Mouse (Mus musculus) kidney, adult 18-20 months (tissue): ENCODE data around the gene Smurf2.

Source experiments
- DNase-seq: peaks from one replicate; pipeline ENCODE4 v3.0.0; 2021

Gene Smurf2

DNA sequence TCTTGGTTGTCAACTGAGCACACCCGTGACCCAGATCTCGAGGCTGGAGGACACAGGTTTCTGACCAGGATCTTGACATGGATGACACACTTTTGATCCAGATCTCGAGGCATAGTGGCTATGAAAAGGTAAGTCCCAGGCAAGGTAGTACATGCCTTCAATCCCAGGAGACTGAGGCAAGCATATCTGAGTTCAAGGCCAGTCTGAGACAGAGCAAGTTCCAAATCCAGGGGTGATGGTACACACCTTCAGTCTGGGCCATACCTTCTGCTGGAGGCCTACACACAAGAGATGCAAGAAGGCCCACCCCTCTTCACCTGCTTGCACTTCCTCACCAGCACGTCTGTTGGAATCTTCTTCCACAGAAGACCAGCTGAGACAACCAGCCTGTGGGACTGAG is 14.8 kb downstream of the Smurf2 start:
- DNase-seq, result no peak

DNA sequence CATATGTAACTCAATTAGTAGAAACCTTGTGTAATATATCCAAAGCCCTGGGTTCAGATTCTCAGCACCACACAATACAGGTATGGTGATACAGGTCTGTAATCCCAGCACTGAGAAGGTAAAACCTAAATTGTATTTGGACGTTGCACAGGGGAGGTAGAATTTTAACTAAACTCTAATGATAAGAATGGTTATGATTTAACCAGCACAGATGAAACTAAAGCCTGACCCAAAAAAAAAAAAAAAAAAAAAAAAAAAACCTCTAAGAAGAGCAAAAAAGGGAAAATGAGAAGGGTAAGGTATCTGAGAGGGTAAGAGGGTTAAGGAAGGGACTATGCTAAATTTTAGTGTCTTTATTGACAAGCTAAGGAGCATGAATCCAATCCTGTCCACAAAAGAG is 20.7 kb downstream of the Smurf2 start:
- no peak for DNase-seq

DNA sequence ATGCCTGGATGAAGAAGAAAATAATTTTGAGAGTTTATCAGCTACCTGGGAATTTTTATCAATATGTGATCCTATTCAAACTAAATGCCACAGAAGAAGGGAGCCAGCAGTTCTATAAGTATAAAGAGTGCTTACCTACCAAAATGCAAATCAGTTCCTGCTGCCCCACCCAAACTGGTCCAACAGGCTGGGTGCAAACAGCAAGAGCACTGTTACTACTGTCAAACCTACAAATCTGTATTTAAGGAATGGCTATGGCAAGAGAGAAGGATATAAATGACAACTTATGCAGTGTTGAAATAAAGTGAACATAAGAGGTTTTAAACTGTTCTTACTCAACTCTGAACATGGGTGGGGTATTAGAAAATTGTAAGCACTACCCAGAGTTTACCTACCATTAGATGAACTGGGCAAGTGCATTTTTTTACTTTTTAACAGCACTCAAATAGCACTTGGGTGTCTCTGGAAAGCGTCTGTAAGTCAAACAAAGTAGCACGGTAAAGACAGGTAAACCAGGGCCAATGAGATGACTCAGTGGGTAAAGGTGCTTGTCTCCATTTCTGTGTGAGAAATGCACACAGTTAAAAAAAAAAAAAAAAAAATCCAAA is 23.9 kb downstream of the Smurf2 start:
- no peak for DNase-seq

DNA sequence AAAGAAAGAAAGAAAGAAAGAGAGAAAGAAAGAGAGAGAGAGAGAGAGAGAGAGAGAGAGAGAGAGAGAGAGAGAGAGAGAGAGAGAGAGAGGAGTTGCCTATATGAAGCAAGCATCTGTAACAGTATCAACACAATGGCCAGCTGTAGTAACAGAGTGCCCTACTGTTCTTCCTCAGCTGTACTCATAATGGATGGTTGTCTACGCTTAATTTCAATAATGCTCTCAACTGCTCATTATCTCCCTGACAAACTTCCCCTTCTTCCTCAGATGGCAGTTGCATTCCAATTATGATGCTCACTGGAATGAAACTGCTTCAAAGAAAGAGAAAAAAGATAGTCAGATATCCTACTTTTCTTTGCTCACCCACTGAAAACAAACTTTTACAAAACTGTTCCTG is 36.9 kb downstream of the Smurf2 start:
- DNase-seq, result no peak

GRCm38 (mm10) chr11:106872650-106873049 is 47.9 kb downstream of the Smurf2 start:
- DNase-seq, result no peak

GRCm38 (mm10) chr11:106851438-106851837 is 69.1 kb downstream of the Smurf2 start:
- DNase-seq, result no peak

- DNase-seq, result peak; percentile 14
Observed at GRCm38 (mm10) chr11:106842002-106842401, 78.5 kb downstream of the Smurf2 start.

GRCm38 (mm10) chr11:106828079-106828478 is 92.4 kb downstream of the Smurf2 start:
- no peak for DNase-seq

DNA sequence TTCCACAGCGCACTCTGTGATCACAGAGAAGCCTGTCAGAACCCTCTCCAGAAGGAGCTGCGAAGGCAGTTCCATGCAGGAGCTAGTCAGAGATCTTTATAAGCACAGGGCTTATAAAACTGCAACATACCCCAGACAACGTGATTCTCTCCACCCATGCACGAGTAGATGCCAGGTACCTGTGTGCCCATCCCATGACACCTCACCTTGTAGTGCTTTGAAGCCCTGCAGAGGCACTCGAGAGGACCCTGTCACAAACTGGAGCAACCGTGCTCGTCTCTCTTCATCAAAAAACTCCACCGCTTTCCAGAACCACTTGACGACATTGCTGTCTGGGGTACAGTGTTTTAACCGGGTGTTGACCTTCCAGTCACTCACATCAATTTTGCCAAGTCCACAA is 96.1 kb downstream of the Smurf2 start:
- DNase-seq, result no peak

DNA sequence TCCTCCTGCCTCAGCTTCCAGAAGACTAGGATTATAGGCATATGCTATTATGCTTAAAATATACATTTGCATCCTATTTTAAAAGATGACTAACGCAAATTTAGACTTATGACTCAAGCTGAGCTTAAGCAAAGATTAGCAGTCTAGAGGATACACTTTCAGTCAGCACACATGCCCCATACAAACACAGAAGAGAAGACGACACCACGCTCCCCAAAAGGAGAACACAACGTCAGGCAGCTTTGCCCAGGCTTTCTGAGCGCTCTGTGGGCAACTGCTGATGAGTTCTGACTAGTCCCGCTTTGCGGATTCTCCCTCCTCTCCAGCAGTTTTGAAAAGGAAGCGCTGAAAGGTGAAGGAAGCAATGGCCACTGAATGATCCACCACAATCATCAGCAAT is 96.8 kb downstream of the Smurf2 start:
- DNase-seq, result no peak

- DNase-seq, result no peak
Observed at GRCm38 (mm10) chr11:106822911-106823310, 97.6 kb downstream of the Smurf2 start.

- no peak for DNase-seq
Observed at GRCm38 (mm10) chr11:106822491-106822890, 98.0 kb downstream of the Smurf2 start.

DNA sequence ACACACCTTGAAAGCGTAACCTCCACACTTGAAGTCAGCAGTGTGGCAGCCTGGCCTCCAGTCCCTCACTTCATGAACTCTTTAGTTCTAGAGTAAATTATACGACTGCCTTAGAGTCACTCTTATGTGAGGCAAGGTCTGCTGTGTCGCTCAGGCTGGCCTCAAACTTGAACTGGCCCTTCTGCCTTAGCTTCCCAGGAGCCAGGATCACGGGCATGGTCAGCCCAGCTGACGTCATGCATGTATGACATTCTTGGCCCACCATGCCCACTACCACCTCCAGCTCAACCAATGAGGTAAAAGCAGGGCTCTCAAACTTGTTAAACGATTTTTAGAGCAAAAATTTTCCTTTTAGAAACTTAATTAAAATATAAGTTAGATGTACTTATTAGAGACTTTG is 99.1 kb downstream of the Smurf2 start:
- no peak for DNase-seq

DNA sequence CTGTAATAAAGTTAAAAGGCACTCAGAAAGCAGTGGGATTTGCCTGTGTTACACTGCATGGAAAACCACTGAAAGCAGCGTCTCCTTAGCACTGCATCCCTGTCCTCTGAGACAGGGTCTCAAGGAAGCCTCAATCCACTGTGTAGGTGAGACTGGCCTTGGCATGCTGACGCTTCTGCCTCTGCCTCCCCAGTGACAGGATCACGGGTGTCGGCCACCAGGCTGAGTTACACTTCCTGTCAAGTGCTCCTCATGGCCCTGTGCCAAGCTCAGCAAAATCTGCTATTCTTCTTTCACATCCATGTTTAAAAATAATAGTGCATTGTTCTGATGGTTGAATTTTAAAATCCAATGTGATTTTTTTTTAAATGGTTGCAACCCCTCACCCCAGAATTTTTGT is 99.5 kb downstream of the Smurf2 start:
- DNase-seq, result peak; percentile 63

DNA sequence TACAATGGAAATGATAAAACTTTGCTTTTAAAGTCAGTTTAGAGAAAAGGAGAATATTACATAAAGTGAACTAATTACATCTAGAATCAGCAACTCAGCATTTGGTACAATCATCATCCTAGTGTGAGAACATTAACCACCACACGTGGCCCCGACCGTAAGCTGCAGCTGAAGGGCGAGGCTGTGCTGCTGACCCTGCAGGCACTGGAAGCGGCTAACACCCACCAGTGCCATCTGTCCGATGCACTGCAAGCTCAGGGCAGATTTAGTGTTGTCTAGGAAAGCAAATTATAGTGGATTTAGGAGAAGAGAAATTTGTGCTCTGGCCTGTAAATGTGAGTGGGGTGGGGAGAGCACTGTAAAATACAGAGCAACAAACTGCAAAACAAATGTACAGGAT is 100.3 kb downstream of the Smurf2 start:
- no peak for DNase-seq

- no peak for DNase-seq
Observed at GRCm38 (mm10) chr11:106819595-106819994, 100.9 kb downstream of the Smurf2 start.

DNA sequence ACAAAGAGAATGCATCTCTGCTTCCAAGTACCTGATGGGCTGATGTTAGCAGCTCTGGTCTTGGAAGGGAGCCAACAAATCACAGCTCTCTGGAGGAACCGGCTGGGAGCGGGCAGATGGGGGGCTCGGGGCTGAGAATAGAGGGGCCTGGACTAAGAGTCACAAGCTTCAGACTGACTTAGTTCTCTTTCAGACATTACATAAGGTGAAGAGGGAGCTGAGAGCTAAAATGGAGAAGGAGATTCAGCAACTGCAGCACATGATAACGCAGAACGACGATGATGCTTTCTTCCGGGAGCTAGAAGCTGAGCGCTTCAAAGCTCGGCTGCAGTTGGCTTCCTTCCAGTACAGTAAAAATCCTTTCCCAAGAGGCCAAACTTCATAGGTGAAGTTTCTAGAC is 102.2 kb downstream of the Smurf2 start:
- peak; percentile 33 for DNase-seq

- DNase-seq, result no peak
Observed at GRCm38 (mm10) chr11:106817808-106818207, 102.7 kb downstream of the Smurf2 start.

GRCm38 (mm10) chr11:106817156-106817555 is 103.4 kb downstream of the Smurf2 start:
- DNase-seq, result no peak

DNA sequence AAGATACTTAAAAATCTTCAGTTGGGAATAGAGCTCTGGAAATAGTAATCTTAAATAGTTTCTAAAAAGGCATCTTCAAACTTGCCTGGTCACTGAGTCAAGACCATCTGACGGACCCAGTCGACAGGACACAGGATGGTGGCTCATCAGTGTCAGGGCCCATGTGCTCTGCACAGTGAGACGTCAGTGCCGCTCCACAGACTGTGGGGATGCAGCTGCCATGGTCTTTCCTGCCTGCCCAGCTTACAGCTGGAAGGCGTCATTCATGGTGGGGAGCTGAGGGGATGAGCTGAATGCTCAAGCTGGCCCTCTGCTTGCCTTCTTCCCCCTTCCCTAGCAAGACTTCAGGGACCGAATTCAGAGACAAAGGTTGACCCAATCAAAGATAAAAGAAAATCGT is 104.2 kb downstream of the Smurf2 start:
- no peak for DNase-seq

DNA sequence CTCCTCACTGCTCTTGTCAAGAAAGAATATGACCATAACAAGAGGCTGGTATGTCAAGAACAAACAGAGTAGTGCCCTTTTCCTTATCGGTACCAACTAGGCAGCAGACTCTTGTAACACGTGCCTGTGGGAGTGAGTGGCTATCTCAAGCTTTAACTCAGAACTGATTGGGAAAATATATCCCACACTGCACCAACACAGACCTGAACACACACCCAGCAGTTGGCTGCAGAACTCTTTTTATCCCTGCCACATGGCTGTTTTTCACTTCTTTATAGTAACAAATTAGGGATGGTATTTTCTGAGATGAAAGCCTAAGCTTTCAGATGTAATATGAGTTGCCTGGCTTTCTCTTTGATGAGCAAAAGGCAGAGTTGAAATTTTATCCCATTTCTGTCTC is 104.8 kb downstream of the Smurf2 start:
- no peak for DNase-seq

DNA sequence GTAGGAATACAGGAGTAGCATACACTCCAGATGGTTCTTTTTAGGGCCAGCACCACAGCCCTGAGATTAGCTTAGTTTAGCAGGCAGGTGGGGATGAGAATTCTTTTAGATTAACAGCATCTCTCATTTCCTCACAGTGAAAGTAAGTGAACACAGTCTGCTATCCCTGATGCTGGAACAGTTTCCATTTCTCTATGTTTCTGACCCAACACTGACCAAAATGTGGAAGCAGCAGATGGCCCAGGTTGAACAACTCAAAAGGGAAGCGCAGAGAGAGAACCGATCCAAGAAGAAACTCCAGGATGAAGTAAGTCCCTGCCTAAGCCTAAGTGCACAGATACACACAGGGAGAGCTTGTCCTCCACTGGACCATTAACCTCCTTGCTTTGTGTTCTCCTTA is 105.2 kb downstream of the Smurf2 start:
- no peak for DNase-seq

- peak; percentile 58 for DNase-seq
Observed at GRCm38 (mm10) chr11:106814601-106815320, 105.8 kb downstream of the Smurf2 start.

DNA sequence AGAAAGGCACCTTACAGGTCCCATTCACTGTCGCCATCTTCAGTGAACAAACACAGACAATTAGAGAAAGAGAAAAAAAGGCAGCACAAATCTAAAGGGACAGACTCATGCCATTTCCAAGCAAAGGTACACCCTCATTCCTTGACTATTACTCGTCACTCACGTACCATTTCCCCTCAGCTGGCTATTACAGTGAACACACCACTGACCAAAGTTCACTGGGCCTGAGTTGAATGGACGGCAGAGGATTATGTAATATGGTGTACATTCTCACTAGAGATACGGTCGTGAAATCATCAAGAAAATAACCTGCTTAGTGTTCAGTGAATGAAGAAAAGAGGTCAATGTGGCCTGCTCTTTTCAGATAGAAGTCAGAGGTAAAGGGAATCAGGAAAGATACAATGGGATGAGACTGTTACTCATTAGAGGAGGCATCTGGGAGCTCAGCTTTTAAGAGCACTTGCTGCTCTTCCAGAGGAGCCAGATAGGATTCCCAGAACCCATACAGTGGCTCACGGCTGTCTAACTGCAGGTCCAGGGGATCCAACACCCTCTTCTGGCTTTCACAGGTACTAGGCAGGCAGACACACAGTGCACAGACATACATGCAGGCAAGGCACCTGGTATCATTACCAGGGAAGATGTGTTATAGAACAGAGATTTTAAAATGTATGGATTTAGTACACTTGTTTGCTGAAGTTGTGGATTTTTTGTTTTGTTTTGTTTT is 107.9 kb downstream of the Smurf2 start:
- DNase-seq, result peak; percentile 29
